Mouse (Mus musculus) ovary, adult 2 months (tissue): ENCODE results near the gene Agtrap. TPM values are rescaled to one million over a fixed set of nuclear protein-coding genes. Genes with fewer than 3 reads are reported as not detected.

Experiments used
- polyA plus RNA-seq: library from polyadenylated mRNA; depleted of rRNA; stranded (reverse); fragments of >200 nt; gene quantifications from 2 replicates; pipeline ENCODE4 v1.2.3, GENCODE M21; 2012; rRNA removed

Agtrap gene
- 54.8 and 69.8 TPM in 2 replicates for polyA plus RNA-seq

DNA sequence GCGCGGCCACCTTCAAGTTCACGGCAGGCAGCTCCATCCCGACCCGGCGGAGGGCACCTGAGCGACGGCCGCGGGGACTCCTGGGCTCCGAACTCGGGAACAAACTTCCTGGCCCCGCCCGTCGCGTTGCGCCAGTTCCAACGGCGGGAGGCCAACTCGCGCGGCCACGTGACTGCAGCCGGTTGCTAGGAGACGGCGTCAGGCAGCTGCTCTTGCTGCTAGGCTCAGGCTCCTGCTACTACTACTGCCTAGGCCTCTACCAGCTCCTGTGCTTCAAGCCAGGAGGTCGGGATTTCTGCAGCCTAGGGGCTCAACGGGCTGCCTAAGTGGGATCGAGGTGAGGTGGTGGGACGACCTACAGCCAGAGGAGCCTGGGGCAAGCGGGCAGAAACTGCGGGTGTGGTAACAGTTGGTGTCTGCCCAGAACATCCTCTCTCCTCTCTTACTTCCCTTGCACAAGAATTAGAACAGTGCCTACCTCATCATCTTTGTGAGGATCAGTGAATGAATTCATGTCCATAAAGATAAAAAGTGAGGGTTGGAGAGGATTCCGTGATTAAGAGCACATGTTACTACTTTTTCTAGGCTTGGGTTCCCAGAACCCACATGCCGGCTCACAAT is at the start of gene Agtrap:
Agtrap (minus strand) TSS at position 125 of the 621 bp plus-strand sequence.

DNA sequence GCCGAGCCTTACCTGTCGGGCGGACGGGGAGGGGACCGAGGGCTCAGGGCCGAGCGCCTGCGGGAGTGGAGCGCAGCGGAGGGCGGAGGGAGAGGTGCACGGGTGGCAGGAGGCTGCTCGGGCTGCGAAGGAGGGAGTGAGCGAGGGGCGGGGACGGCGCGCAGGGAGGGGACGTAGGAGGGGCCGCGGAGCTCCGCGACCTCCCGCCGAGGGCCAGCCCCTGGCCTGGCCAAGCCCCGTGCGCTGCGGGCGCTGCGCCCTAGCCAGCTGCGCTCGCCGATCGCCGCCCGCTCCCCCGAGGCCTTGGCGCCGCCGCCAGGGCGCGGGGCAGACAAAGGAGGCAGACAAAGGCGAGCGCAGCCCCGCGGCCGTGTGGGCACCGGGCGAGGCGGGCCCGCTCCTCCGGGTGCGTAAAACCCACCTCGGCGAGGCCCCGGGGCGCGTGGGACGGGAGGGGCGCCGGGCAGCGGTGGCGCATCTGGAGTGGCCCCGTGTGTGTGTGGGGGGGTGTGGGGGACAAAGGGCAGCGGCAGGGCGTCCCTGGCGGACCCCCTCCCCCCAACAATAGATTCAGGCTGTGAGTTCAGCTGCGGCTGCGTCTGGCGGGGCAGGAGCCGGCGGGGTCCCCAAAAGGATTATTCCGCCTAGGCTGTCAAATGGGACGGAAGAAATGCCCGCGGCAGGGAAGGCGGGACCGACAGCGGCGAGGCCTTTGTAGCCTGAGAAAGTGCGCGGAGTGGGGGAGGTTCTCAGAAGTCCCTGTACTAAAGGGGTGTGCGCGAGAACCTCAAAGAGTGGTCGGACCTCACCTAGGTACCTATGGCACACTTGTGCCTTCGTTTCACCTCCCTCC is 43.0 kb upstream of the Agtrap start, which contains the start of gene Draxin:
Draxin (minus strand) TSS at position 138 of the 853 bp plus-strand sequence.

DNA sequence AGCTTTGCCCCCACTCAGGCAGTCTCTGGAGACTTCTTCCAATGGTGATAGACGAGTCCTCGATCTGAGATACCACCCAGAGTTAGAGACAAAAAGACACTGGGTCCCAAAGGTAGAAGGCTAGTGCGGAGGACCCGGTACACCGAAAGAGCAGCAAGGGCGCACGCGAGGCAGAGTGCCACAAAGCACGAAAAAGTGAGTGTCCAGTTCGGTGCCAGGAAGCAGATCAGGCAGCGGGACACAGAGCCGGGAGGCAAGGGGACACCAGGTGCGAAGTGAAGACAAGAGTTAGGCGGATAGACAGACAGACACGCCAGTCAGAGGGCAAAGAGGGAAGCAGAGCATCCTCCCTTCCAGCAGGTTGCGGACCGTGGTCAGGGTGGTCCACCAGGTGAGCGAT is 42.3 kb upstream of the Agtrap start, which contains the start of gene Mad2l2:
Mad2l2 (plus strand) TSS at position 252 of the 400 bp plus-strand sequence.

DNA sequence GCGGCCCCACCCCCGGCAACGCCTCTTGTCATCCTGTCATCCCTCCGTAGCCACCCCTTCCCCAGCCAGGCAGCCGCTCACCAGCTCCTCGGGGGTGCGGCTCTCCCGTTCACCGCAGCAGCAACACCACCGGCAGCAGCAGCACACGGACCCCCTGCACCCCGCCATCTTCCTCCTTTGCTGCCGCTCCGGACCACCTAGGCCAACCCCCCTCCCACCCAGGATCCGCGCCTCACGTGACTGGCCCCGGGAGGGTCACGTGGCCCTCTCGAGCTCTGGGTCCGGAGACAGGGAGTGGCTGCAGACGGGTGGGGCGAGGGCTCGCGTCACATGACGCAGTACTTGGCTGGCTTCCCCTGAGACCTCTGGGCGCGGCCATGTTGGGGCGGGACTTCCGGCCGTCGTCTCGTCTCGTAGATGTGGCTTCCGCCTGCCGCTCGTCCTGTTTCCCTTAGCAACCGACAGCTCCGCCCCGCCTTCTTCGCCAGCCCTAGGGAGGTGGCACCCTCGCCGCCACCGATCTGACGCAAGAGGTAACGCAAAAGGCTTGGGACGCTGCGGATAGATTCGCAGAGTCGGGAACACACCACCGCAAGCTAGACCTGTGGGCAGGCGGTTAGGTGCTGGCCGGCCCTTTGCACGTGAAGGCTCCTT is 49.1 kb downstream of the Agtrap start, which contains the start of the genes Clcn6 and Mthfr:
Clcn6 (minus strand) TSS at position 222 of the 654 bp plus-strand sequence.
Mthfr (plus strand) TSS at position 478 of the 654 bp plus-strand sequence.

Other genes starting within 250 kb of the Agtrap start
- 0.33 and 0.36 TPM in 2 replicates for gene Zfp933, start 239.7 kb downstream of the Agtrap start, polyA plus RNA-seq
- 78.7 and 87.3 TPM in 2 replicates for gene Miip, start 219.2 kb downstream of the Agtrap start, polyA plus RNA-seq
- gene Fv1, start 219.1 kb downstream of the Agtrap start, polyA plus RNA-seq = 0.87 and 1.2 TPM in 2 replicates
- 42.5 and 48.6 TPM in 2 replicates for gene Mfn2, start 183.3 kb downstream of the Agtrap start, polyA plus RNA-seq
- gene Plod1, start 151.3 kb downstream of the Agtrap start, polyA plus RNA-seq = 58.8 and 82.3 TPM in 2 replicates
- gene 2510039O18Rik, start 147.1 kb downstream of the Agtrap start, polyA plus RNA-seq = 135 and 150 TPM in 2 replicates
- not detected in 2 replicates for gene Nppb, start 102.2 kb downstream of the Agtrap start, polyA plus RNA-seq
- 0.26 TPM in 1 of 2 replicates, not detected in the other for gene Nppa, start 87.3 kb downstream of the Agtrap start, polyA plus RNA-seq
- 13.8 and 14.0 TPM in 2 replicates for gene Clcn6, start 49.2 kb downstream of the Agtrap start, polyA plus RNA-seq
- gene Mthfr, start 49.0 kb downstream of the Agtrap start, polyA plus RNA-seq = 48.6 and 54.9 TPM in 2 replicates
- gene Mad2l2, start 42.4 kb upstream of the Agtrap start, polyA plus RNA-seq = 37.3 and 40.0 TPM in 2 replicates
- gene Draxin, start 42.7 kb upstream of the Agtrap start, polyA plus RNA-seq = 0.47 and 0.78 TPM in 2 replicates
- 52.9 and 61.3 TPM in 2 replicates for gene Fbxo6, start 64.1 kb upstream of the Agtrap start, polyA plus RNA-seq
- 19.0 and 25.0 TPM in 2 replicates for gene Fbxo44, start 72.5 kb upstream of the Agtrap start, polyA plus RNA-seq
- 2.0 and 2.7 TPM in 2 replicates for gene Fbxo2, start 72.6 kb upstream of the Agtrap start, polyA plus RNA-seq
- 0.09 and 0.17 TPM in 2 replicates for gene Disp3, start 199.9 kb upstream of the Agtrap start, polyA plus RNA-seq